Mouse (Mus musculus): ENCODE measurements at regions not wholly inside any gene's neighbourhood (a gene's known extent, or its start where the extent isn't known, plus 50 kb on each side); places are given as distances from the start of the nearest gene placed in this dataset.

DNA sequence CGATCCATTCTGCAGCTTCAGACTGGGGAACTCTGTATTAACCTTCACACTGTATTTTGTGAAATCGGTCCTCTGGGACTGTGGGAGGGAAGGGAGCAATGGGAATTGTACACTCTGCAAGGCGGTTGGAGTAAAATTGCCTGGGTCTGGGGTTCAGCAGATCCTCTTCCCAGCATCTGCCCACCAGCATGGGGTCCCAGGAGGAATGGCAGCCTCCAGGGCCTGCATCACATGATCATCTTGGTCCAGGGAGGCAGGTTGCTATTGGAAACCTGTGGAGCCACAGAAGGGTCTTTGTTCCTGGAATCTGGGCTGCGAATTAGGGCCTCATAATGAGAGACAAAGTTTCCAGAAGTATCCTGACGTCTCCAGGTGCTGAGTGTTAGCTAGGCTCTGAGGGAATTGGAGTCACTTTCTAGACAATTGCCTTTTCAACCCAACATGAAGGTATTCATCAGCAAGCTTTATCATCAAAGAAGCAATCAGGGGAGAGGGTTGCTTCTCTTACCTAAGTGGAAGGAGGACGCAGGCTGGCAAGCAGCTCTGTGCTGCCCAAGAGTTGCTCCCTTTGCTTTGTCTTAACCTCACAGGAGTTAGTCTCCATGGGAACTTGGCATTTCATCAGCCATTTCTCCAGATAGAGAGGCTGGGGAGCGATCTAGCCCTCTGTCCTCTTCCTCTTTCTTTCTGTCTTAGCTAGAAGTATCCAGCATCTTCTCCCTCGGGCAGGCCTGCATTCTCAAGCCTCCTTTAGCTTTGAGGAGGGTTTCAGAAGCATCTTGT lies 449.7 kb upstream of the Cdh4 start:
- TF ChIP-seq CTCF (IDR thresholded peaks at IDR 0.05) (no peak), EP300 (IDR thresholded peaks at IDR 0.05) (no peak)
